Comparison of ENCODE assay signal across 8 mouse cellular contexts in genomic region chr6:72957093-72957435, GRCm38 (mm10). TPM values are rescaled to one million over a fixed set of nuclear protein-coding genes. Genes with fewer than 3 reads are reported as not detected.
A peak's percentile ranks its signal among the peaks of the same experiment; 100 is the strongest.
DNase-seq lines count a peak whose midpoint lies in the region; ATAC-seq and TF ChIP-seq lines count a peak whose summit lies in the region.

No protein-coding gene starts in this region.

- H3K36me3 ChIP-seq in liver, adult 2 months (ENCODE audit: control insufficient read depth, insufficient read depth, low read length) = no peaks in the 10 kb centered on the region
- no peaks in the 10 kb centered on the region for H3K36me3 ChIP-seq in forebrain, embryonic 16.5 days (ENCODE audit: control insufficient read depth, insufficient read depth)
- H3K36me3 ChIP-seq in liver, postnatal 0 days (replicated peaks; ENCODE audit: insufficient read depth, low read length) = no peaks in the 10 kb centered on the region

- peaks cover 3% of the 10 kb centered on the region; the same call in 1 of the 2 replicates for H3K27me3 ChIP-seq in liver, adult 2 months (ENCODE audit: control insufficient read depth, insufficient read depth, low read length)
- H3K27me3 ChIP-seq in forebrain, embryonic 16.5 days (replicated peaks; ENCODE audit: control insufficient read depth, insufficient read depth, low read length) = no peaks in the 10 kb centered on the region
- no peaks in the 10 kb centered on the region for H3K27me3 ChIP-seq in liver, postnatal 0 days (ENCODE audit: insufficient read depth, low read length)

- TF ChIP-seq CTCF in liver, adult 2 months (IDR thresholded peaks at IDR 0.05; ENCODE audit: low read depth, low read length) = no peak
- TF ChIP-seq CTCF in liver, postnatal 0 days (IDR thresholded peaks at IDR 0.05; ENCODE audit: low read depth) = no peak

- no peak overlapping the region for H3K9ac ChIP-seq in liver, adult 2 months (ENCODE audit: low read depth, low read length)
- peak overlapping the region; percentile 100 for H3K9ac ChIP-seq in forebrain, embryonic 16.5 days (replicated peaks; ENCODE audit: low read depth, low read length)
- peak overlapping the region; percentile 34; the same call in 1 of the 2 replicates for H3K9ac ChIP-seq in liver, postnatal 0 days (replicated peaks)

- H3K9me3 ChIP-seq in forebrain, embryonic 16.5 days (ENCODE audit: control insufficient read depth, low read length) = no peaks in the 10 kb centered on the region
- no peaks in the 10 kb centered on the region for H3K9me3 ChIP-seq in liver, postnatal 0 days (ENCODE audit: low read length)

- no peak overlapping the region for H3K27ac ChIP-seq in liver, adult 2 months (replicated peaks; ENCODE audit: insufficient read depth, low read depth, low read length)
- H3K27ac ChIP-seq in brown adipose tissue, adult 24 weeks (replicated peaks; ENCODE audit: low read depth, low read length) = 0 out of 2 replicates have a peak overlapping the region, but pooled peaks have one; percentile 2
- peak overlapping the region; percentile 98 for H3K27ac ChIP-seq in forebrain, embryonic 16.5 days (ENCODE audit: low read length)
- 0 out of 2 replicates have a peak overlapping the region, but pooled peaks have one; percentile 29 for H3K27ac ChIP-seq in liver, postnatal 0 days (ENCODE audit: low read depth)

- no peak for TF ChIP-seq POLR2A in liver, adult 2 months (IDR thresholded peaks at IDR 0.05; ENCODE audit: extremely low read depth, insufficient read depth, low read length)

- 21% methylated on average over 14 of the region's 14 CpGs for WGBS in liver, adult 2 months
- under 1% methylated on average over 14 of the region's 14 CpGs for WGBS in forebrain, embryonic 16.5 days
- WGBS in liver, postnatal 0 days (ENCODE audit: insufficient replicate concordance) = 5% methylated on average over 14 of the region's 14 CpGs

- no peak for DNase-seq in liver, adult 2 months (ENCODE audit: extremely low read depth, low read depth, low spot score)
- DNase-seq in liver = no peak
- DNase-seq in liver, postnatal 0 days = no peak
- DNase-seq in urinary bladder, postnatal 14 days (ENCODE audit: low spot score) = no peak
- no peak for DNase-seq in Muller cell, postnatal 12 days (ENCODE audit: inconsistent ontology term)
- DNase-seq in frontal cortex, postnatal 14 days (ENCODE audit: low spot score in 2 of 2) = no peak

- ATAC-seq in forebrain, embryonic 16.5 days = no peak
- ATAC-seq in liver, postnatal 0 days = no peak

- no peaks in the 10 kb centered on the region for H3K79me2 ChIP-seq in liver, adult 2 months (ENCODE audit: control insufficient read depth, insufficient read depth, low read length)

- peaks cover 7% of the 10 kb centered on the region for H3K4me1 ChIP-seq in liver, adult 2 months (ENCODE audit: control insufficient read depth, insufficient read depth, low read length)
- H3K4me1 ChIP-seq in brown adipose tissue, adult 24 weeks (ENCODE audit: control insufficient read depth, insufficient read depth, insufficient read length, low read length) = peaks cover 14% of the 10 kb centered on the region; the same call in 1 of the 2 replicates
- H3K4me1 ChIP-seq in forebrain, embryonic 16.5 days (replicated peaks; ENCODE audit: control insufficient read depth, insufficient read depth, low read length) = peaks cover 21% of the 10 kb centered on the region
- peaks cover 35% of the 10 kb centered on the region for H3K4me1 ChIP-seq in liver, postnatal 0 days (ENCODE audit: insufficient read depth)

- H3K4me3 ChIP-seq in liver, adult 2 months (ENCODE audit: insufficient read depth, low read depth, low read length) = peak overlapping the region; percentile 43; the same call in 1 of the 2 replicates
- peak overlapping the region; percentile 87 for H3K4me3 ChIP-seq in brown adipose tissue, adult 24 weeks (ENCODE audit: insufficient read depth, low read depth, low read length)
- peak overlapping the region; percentile 99 for H3K4me3 ChIP-seq in forebrain, embryonic 16.5 days (replicated peaks; ENCODE audit: low read length)
- H3K4me3 ChIP-seq in liver, postnatal 0 days (ENCODE audit: low read depth, low read length) = peak overlapping the region; percentile 80

- TF ChIP-seq EP300 in liver, postnatal 0 days (IDR thresholded peaks at IDR 0.05; ENCODE audit: low read depth) = no peak

- H3K4me2 ChIP-seq in forebrain, embryonic 16.5 days (ENCODE audit: low read length) = peak overlapping the region; percentile 85
- H3K4me2 ChIP-seq in liver, postnatal 0 days (ENCODE audit: low read depth, low read length) = peak overlapping the region; percentile 70

RNA-seq across cellular contexts. Expression of gene Tmsb10, which starts 1.5 kb away (rescaled TPM):
- 5.0 and 5.4 TPM in 2 replicates for total RNA-seq in liver, adult 2 months (2014; rRNA removed)
- polyA plus RNA-seq in liver, adult 2 months (2012; rRNA removed) = 5.2 and 7.1 TPM in 2 replicates
- polyA plus RNA-seq in brown adipose tissue, adult 24 weeks (2012; ENCODE audit: insufficient read depth, insufficient read length, missing spikeins) = 76.5 and 141 TPM in 2 replicates
- polyA plus RNA-seq in forebrain, embryonic 16.5 days (2015; fragmentation: Nextera tagmentation; extraction: Ambion mirVana) = 3,396 and 3,669 TPM in 2 replicates
- 320 and 328 TPM in 2 replicates for polyA plus RNA-seq in liver, postnatal 0 days (2015; fragmentation: Nextera tagmentation; extraction: Ambion mirVana)

RNA-seq across cellular contexts. Expression of gene Kcmf1, which starts 57.3 kb away (rescaled TPM):
- 38.6 and 56.6 TPM in 2 replicates for total RNA-seq in liver, adult 2 months (2014; rRNA removed)
- polyA plus RNA-seq in liver, adult 2 months (2012; rRNA removed) = 92.0 and 107 TPM in 2 replicates
- polyA plus RNA-seq in brown adipose tissue, adult 24 weeks (2012; ENCODE audit: insufficient read depth, insufficient read length, missing spikeins) = 114 and 166 TPM in 2 replicates
- polyA plus RNA-seq in forebrain, embryonic 16.5 days (2015; fragmentation: Nextera tagmentation; extraction: Ambion mirVana) = 31.1 and 31.7 TPM in 2 replicates
- polyA plus RNA-seq in liver, postnatal 0 days (2015; fragmentation: Nextera tagmentation; extraction: Ambion mirVana) = 32.9 and 33.5 TPM in 2 replicates

Comparison
In these comparisons a context has a peak if more than half of its experiments do, and no peak if none do; other contexts are left out.
1. H3K4me3 ChIP-seq: peak in every context shown above with its lines; median percentile 99 in forebrain, embryonic 16.5 days; 87 in brown adipose tissue, adult 24 weeks; 80 in liver, postnatal 0 days; 43 in liver, adult 2 months.